Comparison of ENCODE assay signal across 7 mouse cellular contexts in the genomic region with DNA sequence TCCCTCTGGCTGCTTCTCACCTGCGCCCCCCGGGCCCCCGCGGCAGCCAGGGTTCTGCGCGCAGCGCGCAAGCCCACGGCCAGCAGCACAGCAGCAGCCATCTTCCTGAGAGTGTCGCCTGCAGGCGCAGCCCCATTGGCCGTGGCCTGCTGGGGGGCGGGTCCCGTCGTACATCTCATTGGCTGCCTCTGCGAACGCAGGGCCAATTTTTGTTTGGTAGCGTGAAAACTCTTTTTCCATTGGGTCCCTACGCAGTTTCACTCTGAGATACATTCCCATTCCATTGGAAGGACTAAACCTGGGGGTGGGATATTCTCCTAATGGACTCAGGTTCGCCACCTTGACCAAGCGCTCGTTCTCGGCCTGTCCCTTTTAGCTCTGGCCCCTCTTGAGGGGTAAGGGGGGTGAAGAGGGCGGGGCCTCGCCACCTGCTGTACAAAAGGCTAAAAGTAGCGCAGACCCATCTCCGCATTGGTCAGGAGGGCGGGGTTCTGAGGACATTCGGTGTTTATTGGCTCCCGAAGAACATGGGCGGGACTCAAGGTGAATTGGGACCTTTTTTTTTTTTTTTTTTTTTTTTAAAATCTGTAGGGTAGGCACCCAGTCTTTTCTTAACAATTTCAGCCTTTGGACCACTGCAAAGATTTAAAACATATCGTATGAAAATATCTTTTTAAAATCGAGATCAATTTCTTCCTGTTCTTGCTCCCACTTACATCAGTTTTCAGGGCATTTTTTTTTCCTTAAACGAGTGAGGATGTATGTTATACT. TPM values are rescaled to one million over a fixed set of nuclear protein-coding genes. Genes with fewer than 3 reads are reported as not detected.
A peak's percentile ranks its signal among the peaks of the same experiment; 100 is the strongest.
DNase-seq lines count a peak whose midpoint lies in the region; ATAC-seq lines count a peak whose summit lies in the region.

Gene Hint2 (minus strand): TSS at position 128 of the 771 bp plus-strand sequence.

- DNase-seq in adrenal gland, postnatal 25 days: peak; percentile 92
- peak; percentile 100 for DNase-seq in heart, adult 11 months
- peak; percentile 96 for DNase-seq in kidney, adult 18-20 months
- peak; percentile 94 for DNase-seq in limb, embryonic 11.5 days (ENCODE audit: low spot score)
- peak; percentile 98 for DNase-seq in midbrain, embryonic 14.5 days
- DNase-seq in spleen, adult 18-20 months: peak; percentile 86 to 87

- H3K27me3 ChIP-seq in embryonic facial prominence, embryonic 12.5 days: 0 out of 2 replicates have a peak, but pooled peaks cover 5% of the 10 kb centered on the region
- no peaks in the 10 kb centered on the region for H3K27me3 ChIP-seq in limb, embryonic 11.5 days (ENCODE audit: control insufficient read depth, insufficient read depth, low read length)
- H3K27me3 ChIP-seq in midbrain, embryonic 14.5 days (ENCODE audit: control insufficient read depth, insufficient read depth, low read length): no peaks in the 10 kb centered on the region

- peak within 1 kb of the TSS; percentile 81 for H3K4me2 ChIP-seq in embryonic facial prominence, embryonic 12.5 days (replicated peaks)
- peak within 1 kb of the TSS; percentile 79 for H3K4me2 ChIP-seq in limb, embryonic 11.5 days (ENCODE audit: low read depth, severe bottlenecking)
- H3K4me2 ChIP-seq in midbrain, embryonic 14.5 days (ENCODE audit: low read length): peak within 1 kb of the TSS; percentile 88

- no peaks in the 10 kb centered on the region for H3K9me3 ChIP-seq in embryonic facial prominence, embryonic 12.5 days
- no peaks in the 10 kb centered on the region for H3K9me3 ChIP-seq in limb, embryonic 11.5 days (ENCODE audit: control insufficient read depth, low read length)
- no peaks in the 10 kb centered on the region for H3K9me3 ChIP-seq in midbrain, embryonic 14.5 days (ENCODE audit: control insufficient read depth, low read length)

- peak within 1 kb of the TSS; percentile 82 for H3K27ac ChIP-seq in embryonic facial prominence, embryonic 12.5 days
- peak within 1 kb of the TSS; percentile 84 for H3K27ac ChIP-seq in limb, embryonic 11.5 days (replicated peaks; ENCODE audit: low read depth, low read length)
- peak within 1 kb of the TSS; percentile 92 for H3K27ac ChIP-seq in midbrain, embryonic 14.5 days (replicated peaks; ENCODE audit: low read depth, low read length)

- WGBS in embryonic facial prominence, embryonic 12.5 days: under 1% methylated on average over 34 of the region's 34 CpGs
- 1% methylated on average over 34 of the region's 34 CpGs for WGBS in limb, embryonic 11.5 days
- WGBS in midbrain, embryonic 14.5 days: under 1% methylated on average over 34 of the region's 34 CpGs

- peak within 1 kb of the TSS; percentile 75 for H3K9ac ChIP-seq in embryonic facial prominence, embryonic 12.5 days
- H3K9ac ChIP-seq in limb, embryonic 11.5 days (ENCODE audit: low read length): peak within 1 kb of the TSS; percentile 92
- peak within 1 kb of the TSS; percentile 84 for H3K9ac ChIP-seq in midbrain, embryonic 14.5 days (replicated peaks; ENCODE audit: low read length)

- H3K4me1 ChIP-seq in embryonic facial prominence, embryonic 12.5 days: peaks cover 19% of the 10 kb centered on the region
- peaks cover 5% of the 10 kb centered on the region for H3K4me1 ChIP-seq in limb, embryonic 11.5 days (ENCODE audit: control insufficient read depth, insufficient read depth, low read length)
- peaks cover 4% of the 10 kb centered on the region; the same call in 1 of the 2 replicates for H3K4me1 ChIP-seq in midbrain, embryonic 14.5 days (ENCODE audit: control insufficient read depth, insufficient read depth, low read length)

- peak within 1 kb of the TSS; percentile 62 for H3K4me3 ChIP-seq in embryonic facial prominence, embryonic 12.5 days
- H3K4me3 ChIP-seq in limb, embryonic 11.5 days (ENCODE audit: low read depth, low read length): peak within 1 kb of the TSS; percentile 76
- H3K4me3 ChIP-seq in midbrain, embryonic 14.5 days (replicated peaks; ENCODE audit: low read depth, low read length): peak within 1 kb of the TSS; percentile 78

- H3K36me3 ChIP-seq in embryonic facial prominence, embryonic 12.5 days: no peaks in the 10 kb centered on the region
- no peaks in the 10 kb centered on the region for H3K36me3 ChIP-seq in limb, embryonic 11.5 days (ENCODE audit: control insufficient read depth, insufficient read depth, low read length)
- no peaks in the 10 kb centered on the region for H3K36me3 ChIP-seq in midbrain, embryonic 14.5 days (ENCODE audit: control insufficient read depth, insufficient read depth, low read length)

- peak; percentile 95 for ATAC-seq in embryonic facial prominence, embryonic 12.5 days (ENCODE audit: insufficient number of reproducible peaks, insufficient read depth, low FRiP score, low TSS enrichment)
- peak; percentile 97 for ATAC-seq in limb, embryonic 11.5 days (ENCODE audit: insufficient number of reproducible peaks, low FRiP score, low TSS enrichment, low read depth)
- ATAC-seq in midbrain, embryonic 14.5 days (ENCODE audit: low FRiP score, low TSS enrichment): peak; percentile 96

RNA-seq across cellular contexts. Expression of gene Hint2, which starts in this region (rescaled TPM):
- 63.7 and 75.0 TPM in 2 replicates for total RNA-seq in adrenal gland, postnatal 25 days (2021)
- polyA plus RNA-seq in embryonic facial prominence, embryonic 12.5 days (2016; fragmentation: Nextera tagmentation; extraction: Ambion mirVana): 79.3 and 85.8 TPM in 2 replicates
- 71.4 and 73.9 TPM in 2 replicates for polyA plus RNA-seq in limb, embryonic 11.5 days (2014; fragmentation: Nextera tagmentation; extraction: Ambion mirVana)
- polyA plus RNA-seq in midbrain, embryonic 14.5 days (2014; fragmentation: Nextera tagmentation; extraction: Ambion mirVana): 68.8 and 81.3 TPM in 2 replicates

Comparison
In these comparisons a context has a peak if more than half of its experiments do, and no peak if none do; other contexts are left out.
1. Peak in every context shown above with its lines: DNase-seq, ATAC-seq, H3K4me3 ChIP-seq and H3K27ac ChIP-seq.